Mouse (Mus musculus) c-Kit-positive CD71-negative TER-119-negative erythroid progenitor cells, embryonic 14.5 days (primary cell): Measurements from ENCODE around the gene Omt2b.
"Not testable (repeated sequence)": the region's sequence is repeated elsewhere in the genome, so short reads cannot be mapped to it uniquely, and the experiment has no call there.

Experiments
- DNase-seq: peaks from one replicate; pipeline ENCODE4 v3.0.0-alpha.2; 2013; ENCODE audit warnings: low read depth

Gene Omt2b

GRCm38 (mm10) chr9:78351504-78352220, 24.3 kb downstream of the Omt2b start:
- no peak for DNase-seq

GRCm38 (mm10) chr9:78354665-78355578, 27.5 kb downstream of the Omt2b start:
- no peak for DNase-seq

GRCm38 (mm10) chr9:78355611-78356010, 28.2 kb downstream of the Omt2b start, which contains the start of gene Gsta2:
Gene Gsta2 (minus strand): TSS chr9:78355788.
- no peak for DNase-seq

GRCm38 (mm10) chr9:78358053-78358452, 30.7 kb downstream of the Omt2b start:
- DNase-seq, result peak; percentile 52

GRCm38 (mm10) chr9:78359750-78360483, 32.5 kb downstream of the Omt2b start:
- DNase-seq, result no peak

- DNase-seq, result no peak
Observed at GRCm38 (mm10) chr9:78360484-78360872, 33.1 kb downstream of the Omt2b start.

GRCm38 (mm10) chr9:78363374-78363773, 36.0 kb downstream of the Omt2b start:
- DNase-seq, result no peak

- DNase-seq, result no peak
Observed at GRCm38 (mm10) chr9:78364701-78365100, 37.3 kb downstream of the Omt2b start.

GRCm38 (mm10) chr9:78365850-78366544, 38.6 kb downstream of the Omt2b start:
- DNase-seq, result no peak

GRCm38 (mm10) chr9:78367959-78368358, 40.6 kb downstream of the Omt2b start, which contains the start of gene Dppa5a:
Gene Dppa5a (minus strand): TSS chr9:78368177.
- DNase-seq, result not testable (repeated sequence)

GRCm38 (mm10) chr9:78368671-78369293, 41.4 kb downstream of the Omt2b start:
- DNase-seq, result no peak

GRCm38 (mm10) chr9:78369349-78369748, 42.0 kb downstream of the Omt2b start:
- DNase-seq, result no peak

- no peak for DNase-seq
Observed at GRCm38 (mm10) chr9:78369786-78370185, 42.4 kb downstream of the Omt2b start.

GRCm38 (mm10) chr9:78371441-78371840, 44.1 kb downstream of the Omt2b start:
- DNase-seq, result no peak

- no peak for DNase-seq
Observed at GRCm38 (mm10) chr9:78372827-78373504, 45.6 kb downstream of the Omt2b start.

- no peak for DNase-seq
Observed at GRCm38 (mm10) chr9:78374397-78374796, 47.0 kb downstream of the Omt2b start.

GRCm38 (mm10) chr9:78374885-78375389, 47.5 kb downstream of the Omt2b start:
- no peak for DNase-seq

- no peak for DNase-seq
Observed at GRCm38 (mm10) chr9:78375486-78375885, 48.1 kb downstream of the Omt2b start.

GRCm38 (mm10) chr9:78377546-78377945, 50.2 kb downstream of the Omt2b start:
- DNase-seq, result no peak

- DNase-seq, result no peak
Observed at GRCm38 (mm10) chr9:78378113-78378785, 50.9 kb downstream of the Omt2b start, which contains the start of gene Ooep. Gene Ooep (minus strand): TSS chr9:78378725.
